Mouse (Mus musculus) stomach, embryonic 15.5 days (tissue): ENCODE measurements at regions not wholly inside any gene's neighbourhood (a gene's known extent, or its start where the extent isn't known, plus 50 kb on each side); places are given as distances from the start of the nearest gene placed in this dataset.
A peak's percentile ranks its signal among the peaks of the same experiment; 100 is the strongest.

Experiments
- ATAC-seq: fragments of 200-750 bp; cut with Nextera tagmentation; 2 replicates; pipeline ENCODE4 v1.8.0; 2017; ENCODE audit warnings: low read depth, moderate number of reproducible peaks, moderate TSS enrichment; ENCODE audit not compliant: insufficient read depth, low FRiP score
- H3K27ac ChIP-seq: fragments of 300-500 bp; sonication (generic); 2 replicates; pipeline ENCODE4 v1.5.1; 2015; ENCODE audit warnings: mild to moderate bottlenecking, inconsistent platforms
- H3K27me3 ChIP-seq: fragments of 300-500 bp; sonication (generic); replicated peaks from 2 replicates; pipeline ENCODE4 v1.6.1; 2015; ENCODE audit warnings: inconsistent platforms
- H3K36me3 ChIP-seq: fragments of 300-500 bp; sonication (generic); 2 replicates; pipeline ENCODE4 v1.6.1; 2015; ENCODE audit warnings: inconsistent platforms
- H3K4me1 ChIP-seq: fragments of 300-500 bp; sonication (generic); 2 replicates; pipeline ENCODE4 v1.6.1; 2015; ENCODE audit warnings: inconsistent platforms
- H3K4me2 ChIP-seq: fragments of 300-500 bp; sonication (generic); 2 replicates; pipeline ENCODE4 v1.6.1; 2015; ENCODE audit warnings: mild to moderate bottlenecking, inconsistent platforms
- H3K4me3 ChIP-seq: fragments of 300-500 bp; sonication (generic); replicated peaks from 2 replicates; pipeline ENCODE4 v1.5.1; 2015; ENCODE audit warnings: inconsistent platforms
- H3K9ac ChIP-seq: fragments of 300-500 bp; sonication (generic); 2 replicates; pipeline ENCODE4 v1.6.1; 2015; ENCODE audit warnings: inconsistent platforms
- H3K9me3 ChIP-seq: fragments of 300-500 bp; sonication (generic); 2 replicates; pipeline ENCODE4 v1.6.1; 2016; ENCODE audit warnings: inconsistent platforms
- WGBS: fragments of 180-500 bp; shearing (Covaris S2); methylation state at CpG from one replicate; pipeline ENCODE4 v1.1.7; 2015; 5-methylcytosine and 5-hydroxymethylcytosine counted together

DNA sequence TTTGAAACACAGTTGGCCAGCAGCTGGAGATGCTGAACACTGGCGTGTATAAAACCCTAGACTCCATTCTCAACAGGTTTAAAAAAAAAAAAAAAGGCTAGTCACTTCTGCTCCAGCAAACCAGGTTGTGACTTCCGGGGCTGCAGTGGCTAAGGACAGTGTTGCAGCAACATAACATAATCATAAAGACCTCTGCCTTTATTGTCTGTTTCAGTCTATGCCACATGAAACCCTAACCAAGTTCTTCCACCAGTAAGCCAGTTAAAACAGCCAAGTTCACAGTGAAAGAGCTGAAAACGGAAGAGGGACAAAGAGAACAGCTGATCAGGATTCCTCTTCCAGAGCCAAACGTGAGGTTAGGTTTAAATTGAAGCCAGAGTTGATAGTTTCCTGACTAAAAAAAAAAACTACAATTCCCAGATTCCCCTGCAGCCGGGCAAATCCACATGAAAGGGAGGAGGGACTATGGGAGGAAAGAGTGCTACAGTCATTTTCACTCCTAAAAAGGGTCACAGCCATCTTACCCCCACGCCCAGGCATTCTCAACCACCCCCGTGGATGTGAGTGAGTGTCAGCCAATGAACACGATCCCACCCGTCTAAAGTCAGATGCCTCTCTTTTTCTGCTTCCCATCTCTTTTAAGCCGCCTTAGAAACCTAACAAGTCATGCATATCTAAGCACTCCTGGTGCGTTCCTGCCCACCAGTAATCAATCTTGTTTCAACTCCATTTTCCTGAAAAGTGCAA is 69.8 kb upstream of the Serbp1 start:
- Histone ChIP-seq H3K9ac (no peak overlapping the region), H3K27ac (peak overlapping the region; percentile 31; the same call in 1 of the 2 replicates), H3K4me1 (peaks cover 4% of the 10 kb centered on the region; the same call in 1 of the 2 replicates), H3K27me3 (no peaks in the 10 kb centered on the region), H3K4me3 (peak overlapping the region; percentile 41), H3K4me2 (peak overlapping the region; percentile 53), H3K9me3 (no peaks in the 10 kb centered on the region), H3K36me3 (no peaks in the 10 kb centered on the region)
- ATAC-seq: 0 out of 2 replicates have a peak, but pooled peaks have one; percentile 33
- 13% methylated on average over 11 of the region's 11 CpGs for WGBS

DNA sequence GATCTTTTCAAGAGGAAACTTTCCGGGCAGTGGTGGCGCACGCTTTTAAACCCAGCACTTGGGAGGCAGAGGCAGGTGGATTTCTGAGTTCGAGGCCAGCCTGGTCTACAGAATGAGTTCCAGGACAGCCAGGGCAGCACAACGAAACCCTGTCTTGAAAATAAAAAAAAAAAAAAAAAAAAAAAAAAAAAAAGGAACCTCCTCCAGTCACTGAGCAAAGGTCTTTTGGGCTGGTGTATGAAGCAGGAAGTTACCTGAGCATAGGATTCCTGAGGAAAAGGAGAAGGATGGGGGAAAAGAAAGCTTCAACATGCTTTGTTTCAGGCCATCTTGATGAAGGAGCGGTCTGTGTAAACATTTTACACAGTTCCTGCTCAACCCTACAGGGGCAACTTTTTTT is 72.9 kb upstream of the Serbp1 start:
- Histone ChIP-seq H3K27me3 (no peaks in the 10 kb centered on the region), H3K27ac (no peak overlapping the region), H3K4me2 (no peak overlapping the region), H3K4me1 (peaks cover 4% of the 10 kb centered on the region; the same call in 1 of the 2 replicates), H3K36me3 (no peaks in the 10 kb centered on the region), H3K4me3 (no peak overlapping the region), H3K9me3 (no peaks in the 10 kb centered on the region), H3K9ac (no peak overlapping the region)
- ATAC-seq: no peak
- 89% methylated on average over 6 of the region's 6 CpGs for WGBS

DNA sequence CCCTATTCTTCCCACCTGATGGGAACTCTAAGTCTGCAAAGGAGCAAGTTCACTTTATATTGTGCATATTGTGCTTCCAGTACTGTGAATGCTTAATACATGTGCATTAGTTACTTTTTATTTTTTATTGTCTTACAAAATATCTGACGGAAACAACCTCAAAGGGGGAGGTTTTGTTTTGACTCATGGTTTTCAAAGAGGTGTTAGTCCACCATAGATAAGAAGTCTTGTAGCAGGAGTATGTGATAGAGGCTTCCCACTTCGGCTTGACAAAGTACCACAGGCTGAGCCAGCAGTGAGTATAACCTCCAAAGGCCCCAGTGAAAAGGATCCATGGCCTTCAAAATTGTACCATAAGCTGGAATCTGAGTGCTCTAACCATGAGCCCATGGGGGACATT is 74.0 kb upstream of the Serbp1 start:
- Histone ChIP-seq H3K9me3 (no peaks in the 10 kb centered on the region), H3K4me1 (peaks cover 4% of the 10 kb centered on the region; the same call in 1 of the 2 replicates), H3K9ac (no peak overlapping the region), H3K4me3 (no peak overlapping the region), H3K36me3 (no peaks in the 10 kb centered on the region), H3K4me2 (no peak overlapping the region), H3K27ac (no peak overlapping the region), H3K27me3 (no peaks in the 10 kb centered on the region)
- no peak for ATAC-seq
- WGBS: 78% methylated on average over 2 of the region's 2 CpGs

DNA sequence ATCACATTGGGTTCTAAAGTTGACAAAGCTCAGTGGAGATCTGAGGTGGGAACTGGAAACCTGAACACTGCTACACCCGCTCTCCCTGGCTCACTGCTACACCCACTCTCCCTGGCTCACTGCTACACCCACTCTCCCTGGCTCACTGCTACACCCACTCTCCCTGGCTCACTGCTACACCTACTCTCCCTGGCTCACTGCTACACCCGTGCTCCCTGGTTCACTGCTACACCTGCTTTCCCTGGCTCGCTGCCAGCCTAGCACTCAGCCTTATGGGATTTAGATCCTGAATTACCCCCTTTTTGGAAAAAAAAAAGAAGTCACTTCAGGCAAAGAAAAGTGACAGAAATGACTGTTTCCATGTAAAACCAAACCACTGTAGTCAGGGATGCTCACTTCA is 75.2 kb upstream of the Serbp1 start:
- H3K4me3 ChIP-seq: no peak overlapping the region
- H3K4me1 ChIP-seq: no peaks in the 10 kb centered on the region
- H3K9ac ChIP-seq: no peak overlapping the region
- WGBS: 62% methylated on average over 3 of the region's 3 CpGs
- no peak overlapping the region for H3K4me2 ChIP-seq
- H3K27ac ChIP-seq: no peak overlapping the region
- H3K9me3 ChIP-seq: no peaks in the 10 kb centered on the region
- no peak for ATAC-seq
- H3K27me3 ChIP-seq: no peaks in the 10 kb centered on the region
- no peaks in the 10 kb centered on the region for H3K36me3 ChIP-seq

DNA sequence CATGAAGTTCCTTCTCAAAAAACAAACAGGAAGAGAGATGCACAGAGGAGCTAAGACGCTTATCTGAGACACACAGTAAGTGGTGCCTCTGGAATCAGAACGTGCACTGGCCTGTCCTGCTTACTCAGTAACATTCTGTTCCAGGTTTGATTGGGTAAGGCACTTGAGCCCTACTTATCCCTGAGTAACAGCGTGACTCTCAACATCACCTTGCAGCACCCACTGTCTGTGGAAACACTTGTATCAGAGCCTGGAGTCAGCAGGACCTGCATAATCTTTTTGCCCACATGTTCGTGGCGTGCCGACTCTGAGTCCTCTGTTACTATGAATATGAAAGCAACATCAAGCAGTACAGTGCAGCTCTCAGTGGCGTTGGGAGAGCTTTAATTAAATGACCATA is 76.4 kb upstream of the Serbp1 start:
- H3K4me2 ChIP-seq: no peak overlapping the region
- no peaks in the 10 kb centered on the region for H3K9me3 ChIP-seq
- no peaks in the 10 kb centered on the region for H3K27me3 ChIP-seq
- no peak overlapping the region for H3K4me3 ChIP-seq
- no peaks in the 10 kb centered on the region for H3K4me1 ChIP-seq
- no peak overlapping the region for H3K27ac ChIP-seq
- WGBS: 64% methylated on average over 7 of the region's 7 CpGs
- peak; percentile 95 for ATAC-seq
- H3K9ac ChIP-seq: no peak overlapping the region
- no peaks in the 10 kb centered on the region for H3K36me3 ChIP-seq

DNA sequence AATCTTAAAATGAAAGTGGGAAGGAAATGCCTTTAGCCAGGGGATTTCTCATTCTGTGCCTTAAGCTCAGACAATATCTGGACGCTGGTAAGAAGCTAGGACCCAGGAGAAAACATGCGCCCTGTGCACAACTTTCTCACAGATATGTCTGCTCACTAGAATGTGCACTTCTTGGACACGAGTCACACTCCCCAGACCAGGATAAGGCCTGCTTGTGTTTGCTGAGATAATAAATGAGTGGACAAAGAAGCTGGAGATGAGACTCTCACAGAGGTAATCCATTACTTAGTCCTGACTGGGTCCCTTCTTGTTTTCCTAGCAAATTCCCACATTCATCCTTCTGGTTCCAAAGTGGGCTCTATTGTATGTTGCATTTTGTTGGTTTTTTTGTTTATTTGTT is 77.4 kb upstream of the Serbp1 start:
- no peaks in the 10 kb centered on the region for H3K27me3 ChIP-seq
- H3K4me3 ChIP-seq: no peak overlapping the region
- no peak overlapping the region for H3K9ac ChIP-seq
- H3K4me1 ChIP-seq: no peaks in the 10 kb centered on the region
- H3K4me2 ChIP-seq: no peak overlapping the region
- H3K36me3 ChIP-seq: no peaks in the 10 kb centered on the region
- H3K9me3 ChIP-seq: no peaks in the 10 kb centered on the region
- H3K27ac ChIP-seq: no peak overlapping the region
- ATAC-seq: no peak
- WGBS: 73% methylated on average over 3 of the region's 3 CpGs

DNA sequence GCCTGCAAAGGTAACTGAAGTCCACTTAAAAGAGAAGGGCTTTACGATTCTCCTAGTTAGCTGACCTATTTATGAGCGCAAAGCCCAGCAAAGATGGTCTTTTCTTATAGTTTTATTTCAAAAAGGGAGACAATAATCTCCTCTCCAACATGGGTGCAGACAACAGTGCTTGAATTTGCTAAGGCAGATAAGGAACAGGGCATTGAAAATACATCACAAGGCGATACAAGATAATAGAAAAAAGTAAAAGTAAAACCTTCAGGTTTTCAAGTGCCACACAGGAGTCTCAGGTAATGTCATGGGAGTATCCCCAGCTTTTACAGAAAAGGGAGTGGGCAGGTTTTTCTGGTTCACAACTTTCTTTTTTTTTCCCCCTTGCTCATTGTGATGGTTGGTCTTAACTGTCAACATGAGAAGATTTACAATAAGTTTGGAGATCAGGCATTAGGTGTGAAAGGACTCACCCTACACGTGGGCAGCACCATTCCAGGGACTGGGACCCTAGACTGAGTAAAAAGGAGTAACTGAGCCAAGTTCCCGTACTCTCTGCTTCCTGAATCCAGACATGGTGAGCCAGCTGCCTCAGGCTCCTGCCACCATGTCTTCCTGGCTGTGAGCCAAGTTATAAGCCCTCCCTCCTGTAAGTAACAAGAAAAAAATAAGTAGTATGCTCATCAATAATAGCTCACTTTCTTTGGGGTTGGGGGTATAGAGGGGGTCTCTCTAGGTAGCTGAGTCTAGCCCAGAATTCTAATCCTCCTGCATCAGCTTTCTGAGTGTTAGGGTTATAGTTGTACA is 78.1 kb upstream of the Serbp1 start:
- no peak overlapping the region for H3K27ac ChIP-seq
- no peak for ATAC-seq
- H3K9ac ChIP-seq: no peak overlapping the region
- no peak overlapping the region for H3K4me2 ChIP-seq
- 68% methylated on average over 5 of the region's 5 CpGs for WGBS
- H3K4me1 ChIP-seq: no peaks in the 10 kb centered on the region
- H3K27me3 ChIP-seq: no peaks in the 10 kb centered on the region
- no peak overlapping the region for H3K4me3 ChIP-seq
- no peaks in the 10 kb centered on the region for H3K9me3 ChIP-seq
- no peaks in the 10 kb centered on the region for H3K36me3 ChIP-seq

DNA sequence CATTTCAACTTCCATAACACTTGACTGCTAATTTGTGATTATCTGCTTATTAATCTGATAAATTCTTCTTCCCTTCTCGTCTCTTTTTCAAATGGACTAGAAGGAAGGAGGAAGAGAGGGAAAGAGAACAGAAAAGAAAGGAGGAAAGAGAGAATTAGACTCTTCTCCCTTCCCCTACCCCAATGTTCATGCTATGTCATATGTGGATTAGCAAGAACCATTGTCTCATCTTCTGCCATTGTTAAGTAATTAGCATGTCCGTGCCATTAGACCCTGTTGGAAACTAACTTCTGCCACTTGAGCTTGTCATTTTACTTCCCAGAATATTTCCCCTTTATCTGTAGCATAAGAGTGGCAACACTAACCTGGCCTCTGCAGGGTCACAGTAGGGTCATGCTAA is 78.8 kb upstream of the Serbp1 start:
- Histone ChIP-seq H3K36me3 (no peaks in the 10 kb centered on the region), H3K27ac (no peak overlapping the region), H3K9me3 (no peaks in the 10 kb centered on the region), H3K27me3 (no peaks in the 10 kb centered on the region), H3K9ac (no peak overlapping the region), H3K4me2 (no peak overlapping the region), H3K4me3 (no peak overlapping the region), H3K4me1 (no peaks in the 10 kb centered on the region)
- no peak for ATAC-seq
- 18% methylated on average over 2 of the region's 2 CpGs for WGBS

DNA sequence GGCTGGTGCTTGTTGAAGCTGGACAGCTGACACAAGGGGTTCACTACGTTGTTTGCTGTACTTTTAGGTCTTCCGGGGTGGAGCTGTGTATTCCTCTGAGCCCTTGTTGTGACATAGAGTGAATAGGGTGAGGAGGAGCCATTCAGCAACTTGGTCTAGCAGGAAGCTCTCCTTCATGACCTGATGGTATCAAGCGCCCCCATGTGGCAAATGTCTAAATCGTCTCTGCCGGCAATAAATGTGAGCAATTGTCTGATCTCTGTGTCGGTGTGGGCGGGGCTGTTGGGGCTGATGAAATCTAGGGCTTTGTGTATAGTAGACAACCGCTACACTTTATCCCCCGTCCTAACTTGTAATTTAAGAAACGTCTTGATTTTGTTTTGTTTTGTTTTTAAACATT is 79.2 kb upstream of the Serbp1 start:
- H3K9me3 ChIP-seq: no peaks in the 10 kb centered on the region
- H3K4me3 ChIP-seq: no peak overlapping the region
- no peaks in the 10 kb centered on the region for H3K4me1 ChIP-seq
- WGBS: 2% methylated on average over 10 of the region's 10 CpGs
- H3K27me3 ChIP-seq: no peaks in the 10 kb centered on the region
- peak overlapping the region; percentile 34; the same call in 1 of the 2 replicates for H3K4me2 ChIP-seq
- peak; percentile 47; the same call in 1 of the 2 replicates for ATAC-seq
- no peak overlapping the region for H3K9ac ChIP-seq
- no peaks in the 10 kb centered on the region for H3K36me3 ChIP-seq
- no peak overlapping the region for H3K27ac ChIP-seq

DNA sequence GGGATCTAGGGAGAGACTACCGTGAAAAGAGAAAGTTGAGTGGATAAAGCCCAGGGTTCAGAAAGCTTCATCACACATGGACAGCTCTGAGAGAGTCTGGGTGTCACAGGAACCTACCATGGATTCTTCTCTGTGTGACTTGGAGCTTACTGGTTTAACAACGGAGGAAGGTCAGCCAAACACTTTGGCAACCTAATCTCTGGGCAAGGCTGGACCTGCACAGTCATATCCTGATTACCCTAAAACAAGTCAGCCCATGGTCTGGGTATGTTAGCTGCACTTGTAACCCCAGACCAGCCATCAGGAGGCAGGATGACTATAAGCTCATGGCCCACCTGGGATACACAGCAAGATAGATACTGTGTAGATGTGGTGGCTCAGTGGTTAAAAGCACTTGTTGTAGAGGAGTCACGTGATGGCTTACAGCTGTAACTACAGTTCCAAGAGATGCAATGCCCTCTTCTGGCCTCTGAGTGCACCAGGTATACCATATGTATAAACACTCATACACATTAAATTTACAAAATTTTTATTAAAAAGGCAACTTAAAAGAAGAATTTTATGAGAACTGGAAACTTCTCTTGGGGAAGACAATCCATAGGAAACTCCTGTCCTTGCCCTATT is 85.0 kb upstream of the Serbp1 start:
- Histone ChIP-seq H3K4me1 (no peaks in the 10 kb centered on the region), H3K4me3 (no peak overlapping the region), H3K27ac (no peak overlapping the region), H3K9ac (no peak overlapping the region), H3K27me3 (no peaks in the 10 kb centered on the region), H3K4me2 (no peak overlapping the region), H3K9me3 (no peaks in the 10 kb centered on the region), H3K36me3 (no peaks in the 10 kb centered on the region)
- WGBS: 70% methylated on average over 3 of the region's 3 CpGs
- ATAC-seq: no peak

DNA sequence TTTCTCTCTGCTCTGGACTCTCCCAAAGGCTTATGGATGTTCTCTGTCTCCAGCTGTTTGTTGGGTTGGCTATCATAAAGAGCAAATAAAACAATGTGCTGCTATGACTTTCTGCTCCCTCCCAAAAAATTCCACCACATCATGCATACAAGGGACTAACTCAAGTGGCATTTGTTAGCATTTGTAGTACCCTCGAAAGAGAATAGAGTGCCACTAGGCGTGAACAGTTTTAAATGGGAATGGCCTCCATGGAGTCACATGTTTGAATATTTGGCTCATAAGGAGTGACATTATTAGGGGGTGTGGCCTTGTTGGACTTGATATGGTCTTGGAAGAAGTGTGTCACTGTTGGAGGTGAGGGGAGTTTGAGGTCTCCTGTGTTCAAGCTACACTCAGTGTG is 86.5 kb upstream of the Serbp1 start:
- Histone ChIP-seq H3K4me2 (no peak overlapping the region), H3K27me3 (no peaks in the 10 kb centered on the region), H3K36me3 (no peaks in the 10 kb centered on the region), H3K9me3 (no peaks in the 10 kb centered on the region), H3K9ac (no peak overlapping the region), H3K4me1 (no peaks in the 10 kb centered on the region), H3K4me3 (no peak overlapping the region), H3K27ac (no peak overlapping the region)
- no peak for ATAC-seq
- 93% methylated on average over 2 of the region's 2 CpGs for WGBS

DNA sequence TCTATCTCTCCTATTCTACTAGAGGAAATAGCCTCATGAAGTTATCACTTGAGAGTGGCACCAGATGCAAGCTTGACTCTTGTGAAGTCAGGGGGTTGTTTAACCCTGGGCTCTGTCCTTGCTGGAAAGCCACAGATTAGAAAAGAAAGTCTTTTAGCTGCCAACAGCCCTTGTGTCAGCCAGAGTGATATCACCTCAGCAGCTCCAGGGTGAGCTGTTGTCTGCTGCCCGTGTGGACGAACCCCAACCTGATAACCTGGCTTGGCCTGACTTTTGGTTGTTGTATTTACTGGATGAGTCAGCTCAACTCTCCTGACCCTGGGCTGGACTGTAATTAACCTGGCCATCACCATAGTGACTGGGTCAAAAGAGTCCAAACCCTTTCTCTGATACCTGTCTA is 88.6 kb upstream of the Serbp1 start:
- WGBS: 42% methylated on average over 2 of the region's 2 CpGs
- ATAC-seq: no peak; the same call in 1 of the 2 replicates
- no peaks in the 10 kb centered on the region for H3K36me3 ChIP-seq
- no peaks in the 10 kb centered on the region for H3K9me3 ChIP-seq
- no peaks in the 10 kb centered on the region for H3K27me3 ChIP-seq
- peaks cover 2% of the 10 kb centered on the region; the same call in 1 of the 2 replicates for H3K4me1 ChIP-seq
- H3K4me3 ChIP-seq: no peak overlapping the region
- no peak overlapping the region for H3K9ac ChIP-seq
- no peak overlapping the region for H3K4me2 ChIP-seq
- H3K27ac ChIP-seq: no peak overlapping the region
